Mouse (Mus musculus): Measurements from ENCODE around the gene Slu7. TPM values are rescaled to one million over a fixed set of nuclear protein-coding genes. Genes with fewer than 3 reads are reported as not detected.

The Slu7 gene
- 59.2 and 59.5 TPM in 2 replicates for polyA plus RNA-seq (2016; fragmentation: Nextera tagmentation; extraction: Ambion mirVana)

GRCm38 (mm10) chr11:43433254-43434023 lies at the start of gene Slu7:
Gene Slu7 (plus strand): TSS chr11:43433744.
- DNase-seq (ENCODE audit: low spot score), result peak; percentile 83
- Histone ChIP-seq H3K36me3 (peaks cover 15% of the 10 kb centered on the region), H3K4me3 (peak within 1 kb of the TSS; percentile 88), H3K27me3 (ENCODE audit: low read depth, poor library complexity, severe bottlenecking) (no peaks in the 10 kb centered on the region), H3K27ac (replicated peaks) (peak within 1 kb of the TSS; percentile 84), H3K4me1 (peaks cover 11% of the 10 kb centered on the region), H3K9me3 (replicated peaks) (peaks cover 5% of the 10 kb centered on the region; the same call in 1 of the 2 replicates)
- WGBS, result 9% methylated on average over 38 of the region's 38 CpGs

GRCm38 (mm10) chr11:43385055-43385649 lies 48.4 kb upstream of the Slu7 start:
- DNase-seq (ENCODE audit: low spot score), result peak; percentile 63
- H3K9me3 ChIP-seq (replicated peaks), result no peaks in the 10 kb centered on the region
- H3K4me3 ChIP-seq, result peak overlapping the region; percentile 51
- H3K4me1 ChIP-seq, result peaks cover 16% of the 10 kb centered on the region
- 2% methylated on average over 18 of the region's 18 CpGs for whole genome bisulfite sequencing
- H3K27ac ChIP-seq (replicated peaks), result peak overlapping the region; percentile 85
- H3K27me3 ChIP-seq (ENCODE audit: low read depth, poor library complexity, severe bottlenecking), result peaks cover 15% of the 10 kb centered on the region; the same call in 1 of the 2 replicates
- no peaks in the 10 kb centered on the region for H3K36me3 ChIP-seq

- no peaks in the 10 kb centered on the region for H3K9me3 ChIP-seq (replicated peaks)
- peaks cover 15% of the 10 kb centered on the region; the same call in 1 of the 2 replicates for H3K27me3 ChIP-seq (ENCODE audit: low read depth, poor library complexity, severe bottlenecking)
- no peaks in the 10 kb centered on the region for H3K36me3 ChIP-seq
- peak; percentile 48 for DNase-seq (ENCODE audit: low spot score)
- 1% methylated on average over 8 of the region's 8 CpGs for WGBS
- H3K4me3 ChIP-seq, result peak overlapping the region; percentile 51
- peak overlapping the region; percentile 85 for H3K27ac ChIP-seq (replicated peaks)
- peaks cover 16% of the 10 kb centered on the region for H3K4me1 ChIP-seq
These were observed 47.8 kb upstream of the Slu7 start for GRCm38 (mm10) chr11:43385716-43386115.

- 92% methylated on average over 14 of the region's 14 CpGs for whole genome bisulfite sequencing
- H3K36me3 ChIP-seq, result no peaks in the 10 kb centered on the region
- peaks cover 15% of the 10 kb centered on the region; the same call in 1 of the 2 replicates for H3K27me3 ChIP-seq (ENCODE audit: low read depth, poor library complexity, severe bottlenecking)
- no peaks in the 10 kb centered on the region for H3K9me3 ChIP-seq (replicated peaks)
- DNase-seq (ENCODE audit: low spot score), result no peak
- peaks cover 16% of the 10 kb centered on the region for H3K4me1 ChIP-seq
- H3K27ac ChIP-seq (replicated peaks), result no peak overlapping the region
- H3K4me3 ChIP-seq, result no peak overlapping the region
These were observed 46.3 kb upstream of the Slu7 start for GRCm38 (mm10) chr11:43387004-43387880.

GRCm38 (mm10) chr11:43388122-43389097 lies 45.1 kb upstream of the Slu7 start:
- peaks cover 15% of the 10 kb centered on the region; the same call in 1 of the 2 replicates for H3K27me3 ChIP-seq (ENCODE audit: low read depth, poor library complexity, severe bottlenecking)
- H3K27ac ChIP-seq (replicated peaks), result no peak overlapping the region
- H3K4me3 ChIP-seq, result no peak overlapping the region
- no peaks in the 10 kb centered on the region for H3K36me3 ChIP-seq
- 85% methylated on average over 21 of the region's 21 CpGs for WGBS
- no peak for DNase-seq (ENCODE audit: low spot score)
- peaks cover 16% of the 10 kb centered on the region for H3K4me1 ChIP-seq
- H3K9me3 ChIP-seq (replicated peaks), result no peaks in the 10 kb centered on the region

GRCm38 (mm10) chr11:43389118-43389517 lies 44.4 kb upstream of the Slu7 start:
- H3K9me3 ChIP-seq (replicated peaks), result no peaks in the 10 kb centered on the region
- H3K4me3 ChIP-seq, result no peak overlapping the region
- peaks cover 15% of the 10 kb centered on the region; the same call in 1 of the 2 replicates for H3K27me3 ChIP-seq (ENCODE audit: low read depth, poor library complexity, severe bottlenecking)
- 87% methylated on average over 7 of the region's 7 CpGs for WGBS
- H3K27ac ChIP-seq (replicated peaks), result no peak overlapping the region
- DNase-seq (ENCODE audit: low spot score), result no peak
- H3K4me1 ChIP-seq, result peaks cover 19% of the 10 kb centered on the region
- H3K36me3 ChIP-seq, result no peaks in the 10 kb centered on the region

- H3K27ac ChIP-seq (replicated peaks), result no peak overlapping the region
- H3K4me1 ChIP-seq, result peaks cover 17% of the 10 kb centered on the region
- H3K4me3 ChIP-seq, result no peak overlapping the region
- no peaks in the 10 kb centered on the region for H3K9me3 ChIP-seq (replicated peaks)
- DNase-seq (ENCODE audit: low spot score), result no peak
- no peaks in the 10 kb centered on the region for H3K36me3 ChIP-seq
- WGBS, result 60% methylated on average over 2 of the region's 2 CpGs
- H3K27me3 ChIP-seq (ENCODE audit: low read depth, poor library complexity, severe bottlenecking), result no peaks in the 10 kb centered on the region
These were observed 40.8 kb upstream of the Slu7 start for GRCm38 (mm10) chr11:43392757-43393156.

- Histone ChIP-seq H3K4me1 (peaks cover 17% of the 10 kb centered on the region), H3K27me3 (ENCODE audit: low read depth, poor library complexity, severe bottlenecking) (no peaks in the 10 kb centered on the region), H3K4me3 (no peak overlapping the region), H3K9me3 (replicated peaks) (no peaks in the 10 kb centered on the region), H3K36me3 (no peaks in the 10 kb centered on the region), H3K27ac (replicated peaks) (no peak overlapping the region)
- WGBS, result 90% methylated on average over 4 of the region's 4 CpGs
- DNase-seq (ENCODE audit: low spot score), result no peak
These were observed 40.2 kb upstream of the Slu7 start for GRCm38 (mm10) chr11:43393325-43393724.

GRCm38 (mm10) chr11:43395073-43395948 lies 38.2 kb upstream of the Slu7 start:
- H3K36me3 ChIP-seq, result no peaks in the 10 kb centered on the region
- H3K27me3 ChIP-seq (ENCODE audit: low read depth, poor library complexity, severe bottlenecking), result no peaks in the 10 kb centered on the region
- no peak for DNase-seq (ENCODE audit: low spot score)
- no peaks in the 10 kb centered on the region for H3K9me3 ChIP-seq (replicated peaks)
- no peak overlapping the region for H3K27ac ChIP-seq (replicated peaks)
- H3K4me1 ChIP-seq, result peaks cover 17% of the 10 kb centered on the region
- WGBS, result 88% methylated on average over 14 of the region's 14 CpGs
- no peak overlapping the region for H3K4me3 ChIP-seq

GRCm38 (mm10) chr11:43396246-43396645 lies 37.3 kb upstream of the Slu7 start:
- Histone ChIP-seq H3K36me3 (no peaks in the 10 kb centered on the region), H3K4me1 (peaks cover 17% of the 10 kb centered on the region), H3K4me3 (no peak overlapping the region), H3K9me3 (replicated peaks) (no peaks in the 10 kb centered on the region), H3K27me3 (ENCODE audit: low read depth, poor library complexity, severe bottlenecking) (no peaks in the 10 kb centered on the region), H3K27ac (replicated peaks) (no peak overlapping the region)
- 89% methylated on average over 4 of the region's 4 CpGs for WGBS
- DNase-seq (ENCODE audit: low spot score), result no peak

GRCm38 (mm10) chr11:43396672-43397071 lies 36.9 kb upstream of the Slu7 start:
- peaks cover 17% of the 10 kb centered on the region for H3K4me1 ChIP-seq
- H3K9me3 ChIP-seq (replicated peaks), result no peaks in the 10 kb centered on the region
- H3K4me3 ChIP-seq, result no peak overlapping the region
- 59% methylated on average over 7 of the region's 7 CpGs for WGBS
- no peaks in the 10 kb centered on the region for H3K36me3 ChIP-seq
- no peaks in the 10 kb centered on the region for H3K27me3 ChIP-seq (ENCODE audit: low read depth, poor library complexity, severe bottlenecking)
- no peak overlapping the region for H3K27ac ChIP-seq (replicated peaks)
- no peak for DNase-seq (ENCODE audit: low spot score)

All from midbrain, embryonic 10.5 days (tissue).